Mouse (Mus musculus): ENCODE data around the gene Prdm16. TPM values are rescaled to one million over a fixed set of nuclear protein-coding genes. Genes with fewer than 3 reads are reported as not detected.

The Prdm16 gene
- polyA plus RNA-seq, 1 experiment from 2014 or later = 58.8 TPM

DNA sequence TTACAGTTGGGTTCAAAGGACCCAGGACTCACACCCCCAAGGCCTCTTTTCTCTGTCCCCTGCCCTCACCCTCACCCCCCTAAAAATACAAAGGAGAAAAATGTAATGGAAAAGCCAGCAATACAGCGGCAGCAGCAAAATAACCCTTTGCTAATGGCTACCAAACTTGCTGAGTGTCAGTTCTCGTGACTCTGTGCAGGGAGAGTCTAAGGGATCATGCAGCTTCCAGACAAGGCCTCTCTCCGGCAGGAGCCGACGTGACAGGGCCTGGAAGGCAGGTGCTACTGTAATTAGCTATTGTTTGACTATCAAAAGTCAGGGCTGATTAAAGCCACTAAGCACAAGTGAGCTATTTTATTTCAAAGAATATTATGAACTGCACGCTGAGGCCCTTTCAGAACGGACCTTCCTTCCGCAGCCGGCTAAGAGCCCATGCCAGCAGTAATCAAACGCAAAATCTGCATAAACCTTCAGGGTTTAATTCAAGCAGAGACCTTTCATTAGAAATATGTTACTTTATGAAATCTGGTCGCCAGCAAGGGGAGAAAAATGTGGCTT is 180.3 kb downstream of the Prdm16 start:
- no peaks in the 10 kb centered on the region; the same call in 1 of the 2 replicates for H3K36me3 ChIP-seq
- no peak overlapping the region for H3K4me3 ChIP-seq
- H3K4me2 ChIP-seq (replicated peaks) = no peak overlapping the region
- 38% methylated on average over 11 of the region's 11 CpGs for WGBS
- no peaks in the 10 kb centered on the region for H3K9me3 ChIP-seq
- no peak overlapping the region for H3K9ac ChIP-seq
- no peak overlapping the region for H3K27ac ChIP-seq
- no peak for ATAC-seq (ENCODE audit: low FRiP score, low read depth)
- H3K4me1 ChIP-seq = peaks cover 45% of the 10 kb centered on the region
- H3K27me3 ChIP-seq = peaks cover 3% of the 10 kb centered on the region; the same call in 1 of the 2 replicates

DNA sequence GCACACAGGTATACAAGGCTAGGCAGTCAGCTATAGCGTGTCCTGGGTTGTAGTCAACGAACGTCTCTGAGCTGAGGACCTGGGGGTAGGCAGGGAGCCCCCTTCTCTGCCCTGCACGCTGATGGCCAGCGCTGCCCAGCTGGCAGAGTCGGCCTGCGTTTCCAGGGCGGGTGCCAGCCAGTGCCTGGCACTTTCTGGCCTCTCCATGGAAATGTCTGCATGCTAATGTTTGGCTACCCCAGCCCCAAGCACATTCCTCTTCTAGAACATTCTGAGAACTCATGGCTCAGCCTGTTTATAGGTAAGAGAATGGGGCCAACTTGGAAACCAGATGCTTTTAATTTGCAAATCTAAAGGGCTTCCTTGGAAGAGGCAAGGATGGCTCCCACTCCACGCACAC is 186.2 kb downstream of the Prdm16 start:
- 83% methylated on average over 9 of the region's 9 CpGs for WGBS
- H3K9me3 ChIP-seq = no peaks in the 10 kb centered on the region
- no peak overlapping the region for H3K4me2 ChIP-seq (replicated peaks)
- H3K9ac ChIP-seq = no peak overlapping the region
- no peak for ATAC-seq (ENCODE audit: low FRiP score, low read depth)
- H3K27ac ChIP-seq = no peak overlapping the region
- H3K4me1 ChIP-seq = peaks cover 64% of the 10 kb centered on the region
- peaks cover 12% of the 10 kb centered on the region; the same call in 1 of the 2 replicates for H3K27me3 ChIP-seq
- no peak overlapping the region for H3K4me3 ChIP-seq
- H3K36me3 ChIP-seq = no peaks in the 10 kb centered on the region; the same call in 1 of the 2 replicates

DNA sequence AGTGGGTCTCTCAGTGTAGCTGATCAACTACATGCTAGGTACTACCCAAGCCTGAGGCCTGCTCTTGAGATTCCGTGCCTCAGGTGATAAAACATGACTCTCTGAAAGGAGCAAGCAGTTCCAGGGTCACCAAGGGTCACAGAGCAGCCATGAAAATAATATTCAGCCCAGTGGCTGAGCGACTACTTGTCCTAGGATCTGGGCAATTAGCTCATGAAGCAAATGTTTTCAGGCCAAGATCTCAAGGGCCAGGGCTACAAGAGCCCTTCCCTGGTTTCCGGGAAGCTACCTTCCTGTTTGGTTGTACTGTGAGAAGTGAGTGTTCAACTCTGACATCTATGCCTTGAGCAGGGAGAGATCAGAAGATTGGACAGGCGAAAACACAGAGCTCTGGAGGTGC is 186.6 kb downstream of the Prdm16 start:
- H3K9me3 ChIP-seq = no peaks in the 10 kb centered on the region
- peaks cover 62% of the 10 kb centered on the region for H3K4me1 ChIP-seq
- peaks cover 15% of the 10 kb centered on the region; the same call in 1 of the 2 replicates for H3K27me3 ChIP-seq
- H3K9ac ChIP-seq = no peak overlapping the region
- no peak overlapping the region for H3K27ac ChIP-seq
- no peak for ATAC-seq (ENCODE audit: low FRiP score, low read depth)
- H3K4me3 ChIP-seq = no peak overlapping the region
- 69% methylated on average over 4 of the region's 4 CpGs for WGBS
- no peak overlapping the region for H3K4me2 ChIP-seq (replicated peaks)
- H3K36me3 ChIP-seq = no peaks in the 10 kb centered on the region; the same call in 1 of the 2 replicates

- H3K9me3 ChIP-seq = no peaks in the 10 kb centered on the region
These were observed 187.3 kb downstream of the Prdm16 start for GRCm38 (mm10) chr4:154449343-154449742.

GRCm38 (mm10) chr4:154445721-154446120 is 191.0 kb downstream of the Prdm16 start:
- H3K27ac ChIP-seq = no peak overlapping the region
- no peaks in the 10 kb centered on the region for H3K9me3 ChIP-seq
- no peaks in the 10 kb centered on the region for H3K36me3 ChIP-seq
- no peak for ATAC-seq (ENCODE audit: low FRiP score, low read depth)
- H3K9ac ChIP-seq = no peak overlapping the region
- H3K4me1 ChIP-seq = peaks cover 62% of the 10 kb centered on the region
- H3K4me3 ChIP-seq = no peak overlapping the region
- 0 out of 2 replicates have a peak, but pooled peaks cover 14% of the 10 kb centered on the region for H3K27me3 ChIP-seq
- H3K4me2 ChIP-seq (replicated peaks) = no peak overlapping the region
- WGBS = 68% methylated on average over 9 of the region's 9 CpGs

More at GRCm38 (mm10) chr4:154449343-154449742, 187.3 kb downstream of the Prdm16 start:
- Histone ChIP-seq H3K4me3 (no peak overlapping the region), H3K27me3 (0 out of 2 replicates have a peak, but pooled peaks cover 14% of the 10 kb centered on the region), H3K4me1 (peaks cover 64% of the 10 kb centered on the region), H3K36me3 (no peaks in the 10 kb centered on the region; the same call in 1 of the 2 replicates), H3K9ac (no peak overlapping the region), H3K4me2 (replicated peaks) (no peak overlapping the region), H3K27ac (no peak overlapping the region)
- ATAC-seq (ENCODE audit: low FRiP score, low read depth) = no peak
- 18% methylated on average over 3 of the region's 3 CpGs for WGBS

DNA sequence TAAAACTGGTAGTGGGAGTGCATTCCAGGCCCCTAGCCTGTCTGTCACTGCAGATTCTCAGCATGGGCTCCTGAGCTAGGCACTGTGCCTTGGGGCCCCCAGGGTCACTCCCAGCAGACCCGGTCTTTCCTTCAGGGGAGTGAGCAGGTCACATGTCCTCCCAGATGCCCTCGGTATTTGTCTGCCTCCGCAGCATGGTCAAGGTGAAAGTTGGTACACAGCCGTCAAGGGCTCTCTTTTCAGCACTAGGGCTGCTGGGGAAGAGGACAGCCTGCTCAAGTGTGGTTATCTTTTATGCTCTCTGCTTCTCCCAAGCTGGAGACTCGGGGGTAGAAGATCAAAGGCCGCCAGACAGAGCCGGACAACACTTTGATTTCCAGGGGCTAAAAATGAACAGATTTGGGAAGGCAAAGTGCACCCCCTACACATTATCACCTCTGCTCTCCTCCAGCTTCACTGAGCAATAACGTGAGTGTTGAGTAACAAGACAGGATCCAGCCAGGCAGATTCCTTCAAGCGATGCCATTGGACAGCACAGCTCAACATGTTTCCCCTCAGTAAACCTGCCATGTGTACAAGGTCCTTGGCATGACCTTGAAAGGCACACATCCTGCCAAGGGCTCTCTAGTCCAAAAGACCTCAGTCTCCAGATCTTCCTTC is 193.9 kb downstream of the Prdm16 start:
- no peak for ATAC-seq (ENCODE audit: low FRiP score, low read depth)

GRCm38 (mm10) chr4:154439455-154440052 is 197.1 kb downstream of the Prdm16 start:
- Histone ChIP-seq H3K27ac (no peak overlapping the region), H3K9me3 (no peaks in the 10 kb centered on the region), H3K4me2 (replicated peaks) (no peak overlapping the region), H3K27me3 (no peaks in the 10 kb centered on the region), H3K36me3 (peaks cover 6% of the 10 kb centered on the region), H3K9ac (no peak overlapping the region), H3K4me3 (no peak overlapping the region), H3K4me1 (peaks cover 42% of the 10 kb centered on the region)
- WGBS = 69% methylated on average over 14 of the region's 14 CpGs
- ATAC-seq (ENCODE audit: low FRiP score, low read depth) = no peak

More for the DNA sequence above, 193.9 kb downstream of the Prdm16 start:
- Histone ChIP-seq H3K9ac (no peak overlapping the region), H3K9me3 (no peaks in the 10 kb centered on the region), H3K36me3 (peaks cover 3% of the 10 kb centered on the region), H3K4me3 (no peak overlapping the region), H3K4me2 (replicated peaks) (no peak overlapping the region), H3K4me1 (peaks cover 47% of the 10 kb centered on the region), H3K27ac (no peak overlapping the region), H3K27me3 (0 out of 2 replicates have a peak, but pooled peaks cover 14% of the 10 kb centered on the region)
- 32% methylated on average over 9 of the region's 9 CpGs for WGBS

- Histone ChIP-seq H3K4me2 (replicated peaks) (no peak overlapping the region), H3K27me3 (no peaks in the 10 kb centered on the region), H3K9me3 (no peaks in the 10 kb centered on the region), H3K27ac (no peak overlapping the region), H3K36me3 (peaks cover 6% of the 10 kb centered on the region), H3K4me3 (no peak overlapping the region), H3K4me1 (peaks cover 43% of the 10 kb centered on the region), H3K9ac (no peak overlapping the region)
- WGBS = 76% methylated on average over 15 of the region's 15 CpGs
- ATAC-seq (ENCODE audit: low FRiP score, low read depth) = no peak
These were observed 198.1 kb downstream of the Prdm16 start for GRCm38 (mm10) chr4:154438610-154439009.

GRCm38 (mm10) chr4:154429770-154430169 is 206.9 kb downstream of the Prdm16 start:
- peaks cover 44% of the 10 kb centered on the region for H3K4me1 ChIP-seq
- 78% methylated on average over 2 of the region's 2 CpGs for WGBS

GRCm38 (mm10) chr4:154426901-154427300 is 209.8 kb downstream of the Prdm16 start:
- H3K4me3 ChIP-seq = no peak overlapping the region
- H3K27me3 ChIP-seq = peaks cover 7% of the 10 kb centered on the region
- no peak for ATAC-seq (ENCODE audit: low FRiP score, low read depth)
- H3K9me3 ChIP-seq = no peaks in the 10 kb centered on the region
- no peak overlapping the region for H3K9ac ChIP-seq
- no peaks in the 10 kb centered on the region for H3K36me3 ChIP-seq
- H3K4me2 ChIP-seq (replicated peaks) = no peak overlapping the region
- H3K4me1 ChIP-seq = peaks cover 56% of the 10 kb centered on the region
- 0 out of 2 replicates have a peak overlapping the region, but pooled peaks have one; percentile 28 for H3K27ac ChIP-seq
- 37% methylated on average over 7 of the region's 7 CpGs for WGBS

More at GRCm38 (mm10) chr4:154429770-154430169, 206.9 kb downstream of the Prdm16 start:
- Histone ChIP-seq H3K9me3 (no peaks in the 10 kb centered on the region), H3K4me2 (replicated peaks) (no peak overlapping the region), H3K4me3 (no peak overlapping the region), H3K36me3 (no peaks in the 10 kb centered on the region), H3K27me3 (no peaks in the 10 kb centered on the region; the same call in 1 of the 2 replicates), H3K9ac (no peak overlapping the region), H3K27ac (no peak overlapping the region)
- no peak for ATAC-seq (ENCODE audit: low FRiP score, low read depth)

DNA sequence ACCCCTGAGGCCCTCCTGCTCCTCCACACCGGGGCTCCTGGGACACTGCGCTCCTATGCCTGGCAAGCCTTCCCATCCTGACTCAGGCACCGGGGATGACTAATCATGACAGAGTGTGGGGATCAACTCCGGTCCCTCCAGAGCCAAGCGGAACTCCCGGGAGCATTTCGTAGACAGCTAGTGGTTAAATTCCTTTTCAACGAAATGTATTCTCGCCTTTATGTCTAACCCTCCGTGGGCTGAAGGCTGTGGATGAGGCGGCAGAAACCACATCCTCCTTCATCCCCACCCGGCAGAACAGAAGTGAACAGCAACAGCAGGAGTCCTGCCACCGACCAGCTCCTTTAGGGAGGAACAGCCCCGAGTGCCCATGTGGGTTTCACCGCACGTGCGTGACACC is 211.4 kb downstream of the Prdm16 start:
- no peaks in the 10 kb centered on the region for H3K9me3 ChIP-seq
- no peak for ATAC-seq (ENCODE audit: low FRiP score, low read depth)
- H3K27ac ChIP-seq = peak overlapping the region; percentile 52; the same call in 1 of the 2 replicates

GRCm38 (mm10) chr4:154424681-154425080 is 212.0 kb downstream of the Prdm16 start:
- Histone ChIP-seq H3K27me3 (peaks cover 15% of the 10 kb centered on the region), H3K4me3 (no peak overlapping the region), H3K36me3 (peaks cover 6% of the 10 kb centered on the region; the same call in 1 of the 2 replicates), H3K9ac (no peak overlapping the region), H3K4me1 (peaks cover 60% of the 10 kb centered on the region), H3K9me3 (no peaks in the 10 kb centered on the region), H3K27ac (peak overlapping the region; percentile 52; the same call in 1 of the 2 replicates), H3K4me2 (replicated peaks) (peak overlapping the region; percentile 27)
- no peak for ATAC-seq (ENCODE audit: low FRiP score, low read depth)
- 11% methylated on average over 11 of the region's 11 CpGs for WGBS

More for the DNA sequence above, 211.4 kb downstream of the Prdm16 start:
- peak overlapping the region; percentile 27; the same call in 1 of the 2 replicates for H3K4me2 ChIP-seq (replicated peaks)
- peaks cover under 1% of the 10 kb centered on the region; the same call in 1 of the 2 replicates for H3K36me3 ChIP-seq
- 38% methylated on average over 17 of the region's 17 CpGs for WGBS
- H3K27me3 ChIP-seq = peaks cover 15% of the 10 kb centered on the region
- no peak overlapping the region for H3K4me3 ChIP-seq
- no peak overlapping the region; the same call in 1 of the 2 replicates for H3K9ac ChIP-seq
- peaks cover 60% of the 10 kb centered on the region for H3K4me1 ChIP-seq

Measured in limb, embryonic 13.5 days (tissue).